Mouse (Mus musculus) frontal cortex, adult 2 months (tissue): ENCODE measurements around the gene Fmnl3. TPM values are rescaled to one million over a fixed set of nuclear protein-coding genes. Genes with fewer than 3 reads are reported as not detected.

Experiments used
- polyA plus RNA-seq: library from polyadenylated mRNA; depleted of rRNA; stranded (reverse); fragments of >200 nt; gene quantifications from 2 replicates; pipeline ENCODE4 v1.2.3, GENCODE M21; 2012; rRNA removed

Fmnl3 gene
- polyA plus RNA-seq, 1 experiment: 19.9 TPM

Other genes with a start within 250 kb of the Fmnl3 start
- 36.9 and 39.7 TPM in 2 replicates for gene Spats2, start 244.6 kb downstream of the Fmnl3 start, polyA plus RNA-seq
- 166 and 196 TPM in 2 replicates for gene Kcnh3, start 145.6 kb downstream of the Fmnl3 start, polyA plus RNA-seq
- gene Mcrs1, start 118.5 kb downstream of the Fmnl3 start, polyA plus RNA-seq: 121 and 122 TPM in 2 replicates
- 163 and 182 TPM in 2 replicates for gene Prpf40b, start 75.4 kb downstream of the Fmnl3 start, polyA plus RNA-seq
- 1.5 and 1.7 TPM in 2 replicates for gene Fam186b, start 74.6 kb downstream of the Fmnl3 start, polyA plus RNA-seq
- 365 and 368 TPM in 2 replicates for gene Tmbim6, start 22.4 kb upstream of the Fmnl3 start, polyA plus RNA-seq
- 14.4 and 14.6 TPM in 2 replicates for gene Nckap5l, start 87.3 kb upstream of the Fmnl3 start, polyA plus RNA-seq
- gene Bcdin3d, start 104.2 kb upstream of the Fmnl3 start, polyA plus RNA-seq: 5.7 and 6.8 TPM in 2 replicates
- 161 and 168 TPM in 2 replicates for gene Faim2, start 157.7 kb upstream of the Fmnl3 start, polyA plus RNA-seq
- gene Aqp2, start 208.6 kb upstream of the Fmnl3 start, polyA plus RNA-seq: 0.08 and 0.20 TPM in 2 replicates
- gene Aqp5, start 220.3 kb upstream of the Fmnl3 start, polyA plus RNA-seq: 1.2 and 1.5 TPM in 2 replicates
- gene Aqp6, start 230.9 kb upstream of the Fmnl3 start, polyA plus RNA-seq: 0.56 and 0.84 TPM in 2 replicates